Mouse (Mus musculus): ENCODE measurements around the gene Pgap1.

Gene Pgap1

GRCm38 (mm10) chr1:54557301-54558229, at the start of gene Pgap1:
Gene Pgap1, minus strand, starts transcription at chr1:54557684.
- in situ Hi-C loops (cut with MseI, MboI): no loop called here

- in situ Hi-C loops (cut with MseI, MboI): no loop called here
Observed at GRCm38 (mm10) chr1:54606936-54607335, 49.5 kb upstream of the Pgap1 start.

- in situ Hi-C loops (cut with MseI, MboI): no loop called here
Observed at GRCm38 (mm10) chr1:54601692-54602091, 44.2 kb upstream of the Pgap1 start.

- in situ Hi-C loops (cut with MseI, MboI): no loop called here
Observed at GRCm38 (mm10) chr1:54600275-54600674, 42.8 kb upstream of the Pgap1 start.

- in situ Hi-C loops (cut with MseI, MboI): no loop called here
Observed at GRCm38 (mm10) chr1:54597594-54598217, 40.2 kb upstream of the Pgap1 start.

- in situ Hi-C loops (cut with MseI, MboI): no loop called here
Observed at GRCm38 (mm10) chr1:54596151-54596550, 38.7 kb upstream of the Pgap1 start.

- in situ Hi-C loops (cut with MseI, MboI): no loop called here
Observed at GRCm38 (mm10) chr1:54587076-54587475, 29.6 kb upstream of the Pgap1 start.

GRCm38 (mm10) chr1:54585971-54586555, 28.6 kb upstream of the Pgap1 start:
- in situ Hi-C loops (cut with MseI, MboI): no loop called here

- in situ Hi-C loops (cut with MseI, MboI): no loop called here
Observed at GRCm38 (mm10) chr1:54585278-54585846, 27.9 kb upstream of the Pgap1 start.

GRCm38 (mm10) chr1:54584588-54585277, 27.2 kb upstream of the Pgap1 start:
- in situ Hi-C loops (cut with MseI, MboI): no loop called here

- in situ Hi-C loops (cut with MseI, MboI): no loop called here
Observed at GRCm38 (mm10) chr1:54578358-54579184, 21.1 kb upstream of the Pgap1 start.

GRCm38 (mm10) chr1:54569102-54569501, 11.6 kb upstream of the Pgap1 start:
- in situ Hi-C loops (cut with MseI, MboI): no loop called here

GRCm38 (mm10) chr1:54563923-54564322, 6.4 kb upstream of the Pgap1 start:
- in situ Hi-C loops (cut with MseI, MboI): no loop called here

- in situ Hi-C loops (cut with MseI, MboI): no loop called here
Observed at GRCm38 (mm10) chr1:54556586-54557221, 780 bp downstream of the Pgap1 start.

- in situ Hi-C loops (cut with MseI, MboI): no loop called here
Observed at GRCm38 (mm10) chr1:54555364-54556140, 1.9 kb downstream of the Pgap1 start.

GRCm38 (mm10) chr1:54552621-54553020, 4.9 kb downstream of the Pgap1 start:
- in situ Hi-C loops (cut with MseI, MboI): no loop called here

- in situ Hi-C loops (cut with MseI, MboI): no loop called here
Observed at GRCm38 (mm10) chr1:54545200-54545599, 12.3 kb downstream of the Pgap1 start.

GRCm38 (mm10) chr1:54542920-54543319, 14.6 kb downstream of the Pgap1 start:
- in situ Hi-C loops (cut with MseI, MboI): no loop called here

- in situ Hi-C loops (cut with MseI, MboI): no loop called here
Observed at GRCm38 (mm10) chr1:54531170-54531569, 26.3 kb downstream of the Pgap1 start.
